Mouse (Mus musculus) MEL (cell line): ENCODE data around the gene Eed.

Source experiments
- ETS1 ChIP-seq: IDR thresholded peaks from 2 replicates; pipeline ENCODE4 v1.6.1; 2012; ENCODE audit warnings: low read depth, mild to moderate bottlenecking, inconsistent platforms, low read length, improper control_type of control experiment, moderate library complexity
- MAFK ChIP-seq: IDR thresholded peaks from 2 replicates; pipeline ENCODE4 v1.6.1; 2011; ENCODE audit warnings: low read depth, mild to moderate bottlenecking, low read length, improper control_type of control experiment, borderline replicate concordance

- no peak for TF ChIP-seq ETS1
- no peak for TF ChIP-seq MAFK
Observed at GRCm38 (mm10) chr7:89984421-89984820, 3.6 kb upstream of the Eed start.
